Mouse (Mus musculus) cerebellum, adult 2 months (tissue): Measurements from ENCODE around the gene Rhod. TPM values are rescaled to one million over a fixed set of nuclear protein-coding genes. Genes with fewer than 3 reads are reported as not detected.
A peak's percentile ranks its signal among the peaks of the same experiment; 100 is the strongest.

Experiments used
- DNase-seq, 2 experiments: peaks; one replicate each; pipeline ENCODE4 v3.0.0; 2021
- H3K27ac ChIP-seq: fragments of 200-500 bp; 2 replicates; pipeline ENCODE4 v1.5.1; 2012; ENCODE audit warnings: low read length, control low read depth, inconsistent platforms; ENCODE audit not compliant: insufficient read depth
- H3K27me3 ChIP-seq: fragments of 200-500 bp; 2 replicates; pipeline ENCODE4 v1.6.1; 2012; ENCODE audit warnings: inconsistent platforms, mild to moderate bottlenecking, low read length, moderate library complexity; ENCODE audit not compliant: control insufficient read depth, insufficient read depth
- H3K4me1 ChIP-seq: fragments of 200-500 bp; 2 replicates; pipeline ENCODE4 v1.6.1; 2011; ENCODE audit warnings: low read length; ENCODE audit not compliant: control insufficient read depth, insufficient read depth
- H3K4me3 ChIP-seq: fragments of 200-500 bp; replicated peaks from 2 replicates; pipeline ENCODE3; 2011; ENCODE audit warnings: mild to moderate bottlenecking, low read depth, low read length, control low read depth; ENCODE audit not compliant: insufficient read depth
- CTCF ChIP-seq: fragments of 200-500 bp; IDR thresholded peaks from 2 replicates; pipeline ENCODE4 v1.5.1; 2011; ENCODE audit warnings: low read depth, mild to moderate bottlenecking, control low read depth, low read length, moderate library complexity, borderline replicate concordance; ENCODE audit not compliant: insufficient read depth
- POLR2A ChIP-seq: fragments of 200-500 bp; IDR thresholded peaks from 2 replicates; pipeline ENCODE4 v1.6.1; 2011; ENCODE audit warnings: low read length, control low read depth, borderline replicate concordance; ENCODE audit not compliant: insufficient read depth
- WGBS: fragments of 180-500 bp; shearing (Covaris S2); methylation state at CpG from one replicate; pipeline ENCODE4 v1.1.7; 2018; 5-methylcytosine and 5-hydroxymethylcytosine counted together
- polyA plus RNA-seq: library from polyadenylated mRNA; depleted of rRNA; stranded (reverse); fragments of >200 nt; gene quantifications from 2 replicates; pipeline ENCODE4 v1.2.3, GENCODE M21; 2012

Gene Rhod
- polyA plus RNA-seq, 1 experiment: 9.9 TPM

- no peak overlapping the region for H3K4me3 ChIP-seq
- no peak for TF ChIP-seq CTCF
- TF ChIP-seq POLR2A: no peak
- no peak overlapping the region for H3K27ac ChIP-seq
- no peak for DNase-seq
- H3K4me1 ChIP-seq: peaks cover 31% of the 10 kb centered on the region
- WGBS: 25% methylated on average over 9 of the region's 9 CpGs
- H3K27me3 ChIP-seq: no peaks in the 10 kb centered on the region; the same call in 1 of the 2 replicates
These were observed 8.2 kb upstream of the Rhod start for GRCm38 (mm10) chr19:4447445-4447844.

- DNase-seq: peak; percentile 51 to 60
- Histone ChIP-seq H3K4me3 (no peak overlapping the region), H3K27ac (no peak overlapping the region), H3K27me3 (no peaks in the 10 kb centered on the region; the same call in 1 of the 2 replicates), H3K4me1 (peaks cover 25% of the 10 kb centered on the region)
- WGBS: 10% methylated on average over 8 of the region's 8 CpGs
- no peak for TF ChIP-seq POLR2A
- no peak for TF ChIP-seq CTCF
These were observed 7.6 kb upstream of the Rhod start for GRCm38 (mm10) chr19:4446661-4447420.

GRCm38 (mm10) chr19:4442408-4442807, 3.2 kb upstream of the Rhod start:
- H3K27ac ChIP-seq: no peak overlapping the region
- no peaks in the 10 kb centered on the region for H3K27me3 ChIP-seq
- no peak overlapping the region for H3K4me3 ChIP-seq
- H3K4me1 ChIP-seq: peaks cover 16% of the 10 kb centered on the region
- WGBS: 16% methylated on average over 3 of the region's 3 CpGs
- peak; percentile 70 to 84 for DNase-seq
- TF ChIP-seq CTCF: peak; percentile 71
- no peak for TF ChIP-seq POLR2A

GRCm38 (mm10) chr19:4441621-4442161, 2.5 kb upstream of the Rhod start:
- DNase-seq: peak in 1 of 2 experiments; percentile 43
- no peak overlapping the region for H3K27ac ChIP-seq
- no peak overlapping the region for H3K4me3 ChIP-seq
- WGBS: 24% methylated on average over 10 of the region's 10 CpGs
- TF ChIP-seq CTCF (no peak), POLR2A (no peak)
- no peaks in the 10 kb centered on the region for H3K27me3 ChIP-seq
- peaks cover 9% of the 10 kb centered on the region for H3K4me1 ChIP-seq

GRCm38 (mm10) chr19:4441090-4441591, 1.9 kb upstream of the Rhod start:
- TF ChIP-seq CTCF (peak; percentile 45; the same call in 1 of the 2 replicates), POLR2A (no peak)
- Histone ChIP-seq H3K4me1 (peaks cover 6% of the 10 kb centered on the region; the same call in 1 of the 2 replicates), H3K27ac (no peak overlapping the region), H3K27me3 (no peaks in the 10 kb centered on the region), H3K4me3 (no peak overlapping the region)
- peak; percentile 52 to 67 for DNase-seq
- WGBS: 26% methylated on average over 6 of the region's 6 CpGs

- Histone ChIP-seq H3K27me3 (no peaks in the 10 kb centered on the region), H3K4me3 (no peak overlapping the region), H3K4me1 (peaks cover 6% of the 10 kb centered on the region; the same call in 1 of the 2 replicates), H3K27ac (no peak overlapping the region)
- no peak for TF ChIP-seq CTCF
- TF ChIP-seq POLR2A: no peak
- no peak for DNase-seq
- 19% methylated on average over 8 of the region's 8 CpGs for WGBS
These were observed 990 bp upstream of the Rhod start for GRCm38 (mm10) chr19:4440222-4440621.

GRCm38 (mm10) chr19:4438791-4439160, 456 bp downstream of the Rhod start:
- H3K27me3 ChIP-seq: no peaks in the 10 kb centered on the region
- no peak for DNase-seq
- no peak for TF ChIP-seq CTCF
- TF ChIP-seq POLR2A: no peak
- H3K27ac ChIP-seq: no peak overlapping the region
- 48% methylated on average over 8 of the region's 8 CpGs for WGBS
- H3K4me1 ChIP-seq: peaks cover 6% of the 10 kb centered on the region; the same call in 1 of the 2 replicates
- peak overlapping the region; percentile 40 for H3K4me3 ChIP-seq
